Mouse (Mus musculus) CH12.LX (cell line): ENCODE data around the gene Gm12184. TPM values are rescaled to one million over a fixed set of nuclear protein-coding genes. Genes with fewer than 3 reads are reported as not detected.
A peak's percentile ranks its signal among the peaks of the same experiment; 100 is the strongest.

Experiments used
- DNase-seq: peaks from one replicate; pipeline ENCODE4 v3.0.0-alpha.2; 2013; ENCODE audit errors: extremely low read depth
- H3K27ac ChIP-seq: 2 replicates; pipeline ENCODE4 v1.5.1; 2012; ENCODE audit warnings: low read depth, mild to moderate bottlenecking, control low read depth, moderate library complexity; ENCODE audit not compliant: insufficient read depth
- H3K27me3 ChIP-seq: replicated peaks from 2 replicates; pipeline ENCODE3; 2012; ENCODE audit warnings: inconsistent platforms
- H3K36me3 ChIP-seq, 2 experiments: replicated peaks in 1 of 2; 2 replicates each; pipeline versions ENCODE3 to v1.6.1; 2012; ENCODE audit warnings: inconsistent platforms in 1 of 2, low read length in 1 of 2, mild to moderate bottlenecking in 1 of 2, mixed read lengths in 1 of 2, moderate library complexity in 1 of 2; ENCODE audit not compliant: control insufficient read depth in 1 of 2, insufficient read depth in 1 of 2
- H3K4me1 ChIP-seq, 2 experiments: 2 replicates each; pipeline ENCODE4 v1.6.1; 2012; ENCODE audit warnings: inconsistent platforms in 1 of 2, moderate library complexity in 1 of 2; ENCODE audit not compliant: insufficient read depth in 2 of 2, control insufficient read depth in 1 of 2
- H3K4me2 ChIP-seq: 2 replicates; pipeline ENCODE4 v1.6.1; 2012; ENCODE audit warnings: low read depth, mild to moderate bottlenecking, control low read depth; ENCODE audit not compliant: poor library complexity, insufficient read depth, severe bottlenecking
- H3K4me3 ChIP-seq, 3 experiments: fragments of 150-350 bp in 1 of 3; sonication (generic) in 1 of 3; replicated peaks in 1 of 3; 2 replicates each; pipeline versions ENCODE3 to v1.5.1; 2011 to 2012; ENCODE audit warnings: low read depth in 2 of 3, low read length in 2 of 3, mild to moderate bottlenecking in 2 of 3, moderate library complexity in 2 of 3, control low read depth in 1 of 3, improper control_type of control experiment in 1 of 3, inconsistent platforms in 1 of 3, mixed read lengths in 1 of 3; ENCODE audit not compliant: poor library complexity in 1 of 3
- H3K79me2 ChIP-seq: replicated peaks from 2 replicates; pipeline ENCODE4 v1.6.1; 2012; ENCODE audit warnings: mild to moderate bottlenecking, moderate library complexity; ENCODE audit not compliant: control insufficient read depth, poor library complexity, insufficient read depth, severe bottlenecking; ENCODE audit errors: extremely low read depth
- H3K9ac ChIP-seq: 2 replicates; pipeline ENCODE4 v1.6.1; 2012; ENCODE audit warnings: low read depth, mild to moderate bottlenecking, control low read depth, moderate library complexity; ENCODE audit not compliant: insufficient read depth
- H3K9me3 ChIP-seq: replicated peaks from 2 replicates; pipeline ENCODE3; 2012; ENCODE audit warnings: low read length, inconsistent platforms, mixed read lengths
- BHLHE40 ChIP-seq: IDR thresholded peaks from 2 replicates; pipeline ENCODE4 v1.6.1; 2011; ENCODE audit warnings: mild to moderate bottlenecking, low read depth, low read length, improper control_type of control experiment
- CHD2 ChIP-seq: IDR thresholded peaks from 2 replicates; pipeline ENCODE4 v1.6.1; 2011; ENCODE audit warnings: low read length, improper control_type of control experiment
- CTCF ChIP-seq, 2 experiments: IDR thresholded peaks in 1 of 2; conservative IDR thresholded peaks in 1 of 2; 2 replicates each; pipeline ENCODE4 v1.5.1; 2011 to 2012; ENCODE audit warnings: low read depth in 2 of 2, low read length in 2 of 2, improper control_type of control experiment in 1 of 2, inconsistent platforms in 1 of 2, mild to moderate bottlenecking in 1 of 2, moderate library complexity in 1 of 2
- E2F4 ChIP-seq: IDR thresholded peaks from 2 replicates; pipeline ENCODE4 v1.6.1; 2011; ENCODE audit warnings: low read depth, low read length, improper control_type of control experiment; ENCODE audit not compliant: insufficient replicate concordance
- ELF1 ChIP-seq: IDR thresholded peaks from 2 replicates; pipeline ENCODE4 v1.6.1; 2014; ENCODE audit warnings: low read depth, mild to moderate bottlenecking, inconsistent platforms, low read length, improper control_type of control experiment
- EP300 ChIP-seq: IDR thresholded peaks from 2 replicates; pipeline ENCODE4 v1.6.1; 2011; ENCODE audit warnings: low read length, improper control_type of control experiment
- ETS1 ChIP-seq: conservative IDR thresholded peaks from 2 replicates; pipeline ENCODE4 v1.6.1; 2012; ENCODE audit warnings: low read depth, mild to moderate bottlenecking, inconsistent platforms, low read length, improper control_type of control experiment, moderate library complexity
- GABPA ChIP-seq: IDR thresholded peaks from 2 replicates; pipeline ENCODE4 v1.6.1; 2012; ENCODE audit warnings: low read depth, low read length, improper control_type of control experiment, inconsistent platforms; ENCODE audit not compliant: insufficient replicate concordance
- HCFC1 ChIP-seq: IDR thresholded peaks from 2 replicates; pipeline ENCODE4 v1.6.1; 2012; ENCODE audit warnings: low read depth, mild to moderate bottlenecking, inconsistent platforms, low read length, improper control_type of control experiment
- IRF4 ChIP-seq: IDR thresholded peaks from 2 replicates; pipeline ENCODE4 v1.6.1; 2014; ENCODE audit warnings: low read depth, mild to moderate bottlenecking, inconsistent platforms, low read length, improper control_type of control experiment
- JUN ChIP-seq: IDR thresholded peaks from 2 replicates; pipeline ENCODE4 v1.6.1; 2011; ENCODE audit warnings: low read depth, mild to moderate bottlenecking, low read length, improper control_type of control experiment, moderate library complexity; ENCODE audit not compliant: insufficient read depth
- JUND ChIP-seq: conservative IDR thresholded peaks from 2 replicates; pipeline ENCODE4 v1.6.1; 2011; ENCODE audit warnings: low read depth, low read length, improper control_type of control experiment
- KAT2A ChIP-seq: IDR thresholded peaks from 2 replicates; pipeline ENCODE4 v1.6.1; 2012; ENCODE audit warnings: low read length, improper control_type of control experiment, inconsistent platforms; ENCODE audit not compliant: insufficient replicate concordance
- MEF2A ChIP-seq: IDR thresholded peaks from 2 replicates; pipeline ENCODE4 v1.6.1; 2014; ENCODE audit warnings: low read depth, mild to moderate bottlenecking, inconsistent platforms, low read length, improper control_type of control experiment, borderline replicate concordance
- MXI1 ChIP-seq: IDR thresholded peaks from 2 replicates; pipeline ENCODE4 v1.6.1; 2011; ENCODE audit warnings: mild to moderate bottlenecking, low read depth, low read length, improper control_type of control experiment
- NELFE ChIP-seq: IDR thresholded peaks from 2 replicates; pipeline ENCODE4 v1.6.1; 2011; ENCODE audit warnings: low read depth, low read length, improper control_type of control experiment
- NRF1 ChIP-seq: IDR thresholded peaks from 2 replicates; pipeline ENCODE4 v1.6.1; 2014; ENCODE audit warnings: low read depth, mild to moderate bottlenecking, inconsistent platforms, low read length, improper control_type of control experiment, moderate library complexity
- PAX5 ChIP-seq: IDR thresholded peaks from 2 replicates; pipeline ENCODE4 v1.6.1; 2012; ENCODE audit warnings: low read length, inconsistent platforms, mixed read lengths
- POLR2A ChIP-seq: IDR thresholded peaks from 2 replicates; pipeline ENCODE4 v1.6.1; 2011; ENCODE audit warnings: low read depth, mild to moderate bottlenecking, improper control_type of control experiment, low read length
- RAD21 ChIP-seq: IDR thresholded peaks from 2 replicates; pipeline ENCODE4 v1.6.1; 2011; ENCODE audit warnings: low read depth, mild to moderate bottlenecking, low read length, improper control_type of control experiment, moderate library complexity
- RCOR1 ChIP-seq: conservative IDR thresholded peaks from 2 replicates; pipeline ENCODE4 v1.6.1; 2012; ENCODE audit warnings: low read depth, mild to moderate bottlenecking, inconsistent platforms, low read length, improper control_type of control experiment
- SIN3A ChIP-seq: IDR thresholded peaks from 2 replicates; pipeline ENCODE4 v1.6.1; 2012; ENCODE audit warnings: low read length, improper control_type of control experiment, inconsistent platforms
- SMC3 ChIP-seq: IDR thresholded peaks from 2 replicates; pipeline ENCODE4 v1.6.1; 2011; ENCODE audit warnings: low read depth, low read length, improper control_type of control experiment
- TCF12 ChIP-seq: IDR thresholded peaks from 2 replicates; pipeline ENCODE4 v1.6.1; 2014; ENCODE audit warnings: low read depth, mild to moderate bottlenecking, inconsistent platforms, low read length, improper control_type of control experiment
- UBTF ChIP-seq: IDR thresholded peaks from 2 replicates; pipeline ENCODE4 v1.6.1; 2012; ENCODE audit warnings: low read depth, mild to moderate bottlenecking, inconsistent platforms, low read length, improper control_type of control experiment, moderate library complexity
- USF1 ChIP-seq: IDR thresholded peaks from 2 replicates; pipeline ENCODE4 v1.6.1; 2014; ENCODE audit warnings: low read depth, mild to moderate bottlenecking, inconsistent platforms, low read length, improper control_type of control experiment
- ZC3H11A ChIP-seq: IDR thresholded peaks from 2 replicates; pipeline ENCODE4 v1.6.1; 2012; ENCODE audit warnings: low read depth, mild to moderate bottlenecking, inconsistent platforms, low read length, improper control_type of control experiment
- ZMIZ1 ChIP-seq: IDR thresholded peaks from 2 replicates; pipeline ENCODE4 v1.6.1; 2012; ENCODE audit warnings: low read depth, mild to moderate bottlenecking, inconsistent platforms, low read length, improper control_type of control experiment
- ZNF384 ChIP-seq: IDR thresholded peaks from 2 replicates; pipeline ENCODE4 v1.6.1; 2012; ENCODE audit warnings: low read depth, low read length, improper control_type of control experiment, inconsistent platforms
- dilution Hi-C: fragments of 300-500 bp; cut with MboI; formaldehyde crosslinking; loops from 2 replicates; pipeline ENCODE4 v1.14.3; 2020; ENCODE audit warnings: low sequenced_read_pairs; ENCODE audit not compliant: extremely low pct_unique_long_range_greater_than_20kb, extremely low pct_ligation_motif_present
- in situ Hi-C: fragments of 300-500 bp; cut with MboI; formaldehyde crosslinking; loops from 3 replicates; pipeline ENCODE4 v1.14.3; 2019; ENCODE audit warnings: low sequenced_read_pairs, low pct_ligation_motif_present, low pct_unique_long_range_greater_than_20kb, mixed read lengths
- polyA plus RNA-seq: library from polyadenylated mRNA; unstranded; fragments of >175 nt; gene quantifications from 2 replicates; pipeline ENCODE4 v1.2.1, GENCODE M21; 2012; ENCODE audit warnings: low read depth; ENCODE audit not compliant: insufficient read length
- total RNA-seq, 2 experiments: library from RNA; depleted of rRNA; stranded (reverse); fragments of 300-350 nt in 1 of 2; fragments of >200 nt in 1 of 2; gene quantifications; 2 replicates each; pipeline ENCODE4 v1.2.3; 2012 to 2014

Gm12184 gene
- total and polyA plus RNA-seq, 3 experiments = 5.6 to 51.6 (median 7.1) TPM

DNA sequence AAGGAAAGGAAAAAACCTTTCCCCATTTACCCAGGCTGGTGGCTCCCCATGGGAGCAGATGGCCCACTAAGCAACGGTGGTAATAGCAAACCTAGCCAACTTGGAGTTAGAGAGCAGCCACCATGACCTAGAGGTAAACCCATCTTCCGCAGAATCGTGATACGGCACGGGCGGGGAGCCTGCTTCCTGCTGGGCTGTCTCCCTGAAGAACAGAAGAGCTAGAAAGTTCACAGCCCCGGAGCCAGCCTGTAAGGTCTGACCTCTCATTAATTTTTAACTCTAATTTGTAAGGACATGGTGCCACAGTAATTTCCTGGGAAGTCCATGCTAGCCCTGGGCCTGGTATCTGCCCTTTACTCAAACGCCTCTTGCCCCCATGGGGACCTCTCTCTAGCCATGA, 35.5 kb downstream of the Gm12184 start:
- no peak overlapping the region for H3K9ac ChIP-seq
- H3K9me3 ChIP-seq = no peaks in the 10 kb centered on the region
- no peak for TF ChIP-seq JUND
- no peak for TF ChIP-seq ZC3H11A
- TF ChIP-seq RCOR1 = no peak
- TF ChIP-seq UBTF = no peak
- no peak for TF ChIP-seq ZMIZ1
- no peak for TF ChIP-seq MEF2A
- TF ChIP-seq MXI1 = no peak
- no peak overlapping the region for H3K27ac ChIP-seq
- peaks cover 4 to 25% of the 10 kb centered on the region in 2 experiments for H3K4me1 ChIP-seq
- H3K4me3 ChIP-seq = no peak overlapping the region
- dilution Hi-C loops (no loop called here), in situ Hi-C loops (no loop called here)
- H3K79me2 ChIP-seq = no peaks in the 10 kb centered on the region
- DNase-seq = no peak
- H3K27me3 ChIP-seq = no peaks in the 10 kb centered on the region
- peaks cover 4 to 25% of the 10 kb centered on the region in 2 experiments for H3K36me3 ChIP-seq
- no peak overlapping the region for H3K4me2 ChIP-seq

DNA sequence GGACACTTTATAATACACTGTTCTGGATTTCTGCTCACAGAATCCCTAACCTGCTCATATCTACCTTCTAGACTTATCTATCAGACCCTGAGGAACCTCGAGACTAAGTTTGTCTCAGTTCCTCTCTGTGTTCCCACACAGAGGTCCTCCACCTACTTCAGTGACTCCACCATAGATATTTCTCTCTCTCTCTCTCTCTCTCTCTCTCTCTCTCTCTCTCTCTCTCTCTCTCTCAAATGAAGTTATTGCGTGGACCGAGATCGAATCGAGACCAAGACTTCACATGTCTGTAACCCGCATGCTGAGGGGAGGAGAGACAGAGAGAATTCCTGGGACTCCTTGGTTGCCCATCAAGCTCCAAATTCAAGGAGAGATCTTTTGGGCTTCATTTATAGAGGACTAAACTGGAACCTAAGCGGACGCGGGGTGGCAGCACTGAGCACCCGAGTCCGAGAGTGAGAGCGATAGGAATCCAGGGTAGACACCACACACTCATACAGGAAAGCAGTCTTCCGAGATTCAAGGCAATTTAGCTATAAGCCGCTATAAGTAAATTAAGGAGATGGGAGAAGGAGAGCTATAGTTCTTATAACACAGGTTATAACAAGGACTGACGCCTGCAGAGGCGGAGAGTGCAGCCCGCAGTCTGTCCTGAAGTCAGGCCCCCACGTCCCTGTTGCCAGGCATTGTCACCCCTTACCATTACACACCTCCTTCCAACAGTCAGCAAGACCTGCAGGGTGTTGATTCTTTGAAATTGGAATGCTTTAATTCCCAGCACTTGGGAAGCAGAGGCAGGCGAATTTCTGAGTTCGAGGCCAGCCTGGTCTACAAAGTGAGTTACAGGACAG, 36.3 kb downstream of the Gm12184 start:
- H3K4me3 ChIP-seq = no peak overlapping the region
- H3K4me2 ChIP-seq = peak overlapping the region; percentile 44
- in situ Hi-C loops = loop anchor here (5.0 to 10.0 kb wide), 2 partner anchors 67 to 475 kb away; no protein-coding TSS in a partner anchor
- peaks cover 4 to 23% of the 10 kb centered on the region in 2 experiments for H3K4me1 ChIP-seq
- H3K27ac ChIP-seq = no peak overlapping the region
- peak; percentile 88 for DNase-seq
- no peaks in the 10 kb centered on the region for H3K79me2 ChIP-seq
- dilution Hi-C loops = no loop called here
- no peaks in the 10 kb centered on the region for H3K27me3 ChIP-seq
- peaks cover 4 to 23% of the 10 kb centered on the region in 2 experiments for H3K36me3 ChIP-seq
- H3K9ac ChIP-seq = no peak overlapping the region; the same call in 1 of the 2 replicates
- no peaks in the 10 kb centered on the region for H3K9me3 ChIP-seq
- TF ChIP-seq PAX5 = no peak
- no peak for TF ChIP-seq EP300
- TF ChIP-seq BHLHE40 = no peak
- TF ChIP-seq IRF4 = peak; percentile 34; the same call in 1 of the 2 replicates
- peak; percentile 22; the same call in 1 of the 2 replicates for TF ChIP-seq ETS1
- no peak for TF ChIP-seq NRF1
- TF ChIP-seq CHD2 = no peak; the same call in 1 of the 2 replicates
- no peak for TF ChIP-seq JUN
- no peak for TF ChIP-seq UBTF
- no peak for TF ChIP-seq E2F4
- no peak for TF ChIP-seq RCOR1
- no peak for TF ChIP-seq ZMIZ1
- TF ChIP-seq MEF2A = no peak
- TF ChIP-seq MXI1 = peak; percentile 17; the same call in 1 of the 2 replicates
- TF ChIP-seq USF1 = no peak
- TF ChIP-seq SIN3A = 0 out of 2 replicates have a peak, but pooled peaks have one; percentile 37
- TF ChIP-seq RAD21 = peak; percentile 61
- 0 out of 2 replicates have a peak, but pooled peaks have one; percentile 18 for TF ChIP-seq NELFE
- TF ChIP-seq CTCF (conservative IDR thresholded peaks at IDR 0.05 in 1 of 2, IDR thresholded peaks at IDR 0.05 in 1 of 2; ENCODE audit: low read depth in 2 of 2, low read length in 2 of 2) = peak; percentile 69 to 95; a peak in 3 of 4 replicates
- TF ChIP-seq ELF1 = peak; percentile 34; the same call in 1 of the 2 replicates
- TF ChIP-seq TCF12 = peak; percentile 48; the same call in 1 of the 2 replicates
- peak; percentile 20; the same call in 1 of the 2 replicates for TF ChIP-seq HCFC1
- TF ChIP-seq POLR2A = no peak
- no peak for TF ChIP-seq GABPA
- peak; percentile 30; the same call in 1 of the 2 replicates for TF ChIP-seq ZNF384
- peak; percentile 30; the same call in 1 of the 2 replicates for TF ChIP-seq ZC3H11A
- peak; percentile 88 for TF ChIP-seq SMC3
- no peak for TF ChIP-seq KAT2A
- TF ChIP-seq JUND = peak; percentile 79
